Mouse (Mus musculus) stomach, postnatal 0 days (tissue): ENCODE measurements around the gene Kif1c. TPM values are rescaled to one million over a fixed set of nuclear protein-coding genes. Genes with fewer than 3 reads are reported as not detected.

Source experiments
- ATAC-seq: fragments of 200-750 bp; cut with Nextera tagmentation; 2 replicates; pipeline ENCODE4 v1.8.0; 2017; ENCODE audit not compliant: low FRiP score, low TSS enrichment
- DNase-seq: peaks from one replicate; pipeline ENCODE4 v3.0.0-alpha.2; 2016; ENCODE audit warnings: low spot score
- H3K27ac ChIP-seq: fragments of 300-500 bp; sonication (generic); replicated peaks from 2 replicates; pipeline ENCODE4 v1.5.1; 2014; ENCODE audit warnings: mild to moderate bottlenecking, control low read depth
- H3K27me3 ChIP-seq: fragments of 300-500 bp; sonication (generic); 2 replicates; pipeline ENCODE4 v1.6.1; 2014; ENCODE audit warnings: low read length; ENCODE audit not compliant: control insufficient read depth, insufficient read depth
- H3K36me3 ChIP-seq: fragments of 300-500 bp; sonication (generic); 2 replicates; pipeline ENCODE4 v1.6.1; 2014; ENCODE audit warnings: low read length, mixed read lengths; ENCODE audit not compliant: control insufficient read depth, insufficient read depth
- H3K4me1 ChIP-seq: fragments of 300-500 bp; sonication (generic); replicated peaks from 2 replicates; pipeline ENCODE4 v1.6.1; 2014; ENCODE audit warnings: antibody characterized with exemption; ENCODE audit not compliant: control insufficient read depth, insufficient read depth
- H3K4me2 ChIP-seq: fragments of 300-500 bp; sonication (generic); replicated peaks from 2 replicates; pipeline ENCODE4 v1.6.1; 2014; ENCODE audit warnings: low read depth, mild to moderate bottlenecking, control low read depth, moderate library complexity
- H3K4me3 ChIP-seq: fragments of 300-500 bp; sonication (generic); 2 replicates; pipeline ENCODE4 v1.5.1; 2014; ENCODE audit warnings: low read depth, low read length, control low read depth
- H3K9ac ChIP-seq: fragments of 300-500 bp; sonication (generic); 2 replicates; pipeline ENCODE4 v1.6.1; 2014; ENCODE audit warnings: mild to moderate bottlenecking, low read length, control low read depth, mixed read lengths
- H3K9me3 ChIP-seq: fragments of 300-500 bp; sonication (generic); 2 replicates; pipeline ENCODE4 v1.6.1; 2016; ENCODE audit warnings: low read length; ENCODE audit not compliant: control insufficient read depth
- CTCF ChIP-seq: IDR thresholded peaks from 2 replicates; pipeline ENCODE4 v1.5.1; 2016; ENCODE audit warnings: antibody characterized with exemption, low read depth, mild to moderate bottlenecking, moderate library complexity
- EP300 ChIP-seq: optimal IDR thresholded peaks from 2 replicates; pipeline ENCODE3; 2016; ENCODE audit warnings: antibody characterized with exemption
- WGBS: fragments of 180-500 bp; shearing (Covaris S2); extraction: QIAGEN DNeasy Blood & Tissue Kit; methylation state at CpG from one replicate; pipeline ENCODE4 v1.1.7; 2014; 5-methylcytosine and 5-hydroxymethylcytosine counted together
- polyA plus RNA-seq: library from polyadenylated mRNA; unstranded; fragments of >200 nt; fragmentation: Nextera tagmentation; extraction: Ambion mirVana; gene quantifications from 2 replicates; pipeline ENCODE4 v1.2.1, GENCODE M21; 2015

The Kif1c gene
- polyA plus RNA-seq, 1 experiment from 2014 or later = 4.7 TPM

DNA sequence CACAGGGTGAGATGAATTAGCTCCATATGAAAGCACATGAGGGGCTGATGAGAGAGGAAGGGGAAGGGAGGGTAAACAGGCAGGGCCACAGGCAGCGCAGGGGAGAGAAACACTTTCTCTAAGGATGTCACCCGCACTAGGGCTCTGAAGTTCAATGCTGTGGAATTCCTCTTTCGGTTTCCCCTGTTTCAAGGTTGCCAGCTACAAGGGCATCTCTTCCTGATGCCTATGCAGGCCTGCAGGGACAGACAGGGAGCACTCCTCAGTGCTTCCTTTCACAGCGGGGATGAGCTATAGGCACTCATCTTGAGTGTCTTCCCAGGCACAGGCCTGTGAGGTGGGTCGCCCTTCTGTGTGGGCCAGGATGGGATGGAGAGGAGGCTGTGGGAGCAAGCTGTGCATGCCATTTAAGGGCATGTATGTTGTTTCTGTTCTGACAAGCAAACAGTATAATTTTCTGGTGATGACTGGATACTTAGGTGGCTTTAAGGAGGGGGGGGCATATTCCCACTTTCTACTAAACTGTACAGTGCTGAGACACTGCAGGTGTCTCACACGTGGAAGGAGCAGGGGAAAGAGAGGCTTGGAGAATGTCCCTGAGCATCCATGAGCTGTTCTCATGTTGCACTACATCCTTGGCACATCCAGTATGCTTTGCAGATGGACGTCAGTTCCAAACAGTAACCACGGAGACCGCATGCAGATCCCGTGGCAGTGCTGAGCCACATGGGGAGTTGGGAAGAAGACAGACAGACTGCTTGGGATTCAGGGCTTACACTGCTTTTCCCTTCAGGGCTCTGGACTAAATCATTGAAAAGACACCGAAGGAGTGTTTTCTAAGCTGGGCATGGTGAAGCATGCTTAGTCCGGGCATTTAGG, 42.5 kb downstream of the Kif1c start:
- WGBS = 80% methylated on average over 12 of the region's 12 CpGs
- no peak overlapping the region for H3K9ac ChIP-seq
- no peaks in the 10 kb centered on the region for H3K27me3 ChIP-seq
- H3K36me3 ChIP-seq = no peaks in the 10 kb centered on the region
- H3K4me3 ChIP-seq = no peak overlapping the region
- H3K27ac ChIP-seq = no peak overlapping the region
- no peak overlapping the region for H3K4me2 ChIP-seq
- ATAC-seq (no peak), DNase-seq (no peak)
- H3K9me3 ChIP-seq = no peaks in the 10 kb centered on the region
- no peak for TF ChIP-seq CTCF
- no peak for TF ChIP-seq EP300
- H3K4me1 ChIP-seq = no peaks in the 10 kb centered on the region

- Histone ChIP-seq H3K9me3 (no peaks in the 10 kb centered on the region), H3K27me3 (no peaks in the 10 kb centered on the region), H3K36me3 (no peaks in the 10 kb centered on the region), H3K27ac (no peak overlapping the region), H3K4me1 (no peaks in the 10 kb centered on the region), H3K4me2 (no peak overlapping the region), H3K4me3 (no peak overlapping the region), H3K9ac (no peak overlapping the region)
- DNase-seq (no peak), ATAC-seq (no peak)
- TF ChIP-seq CTCF (no peak), EP300 (no peak)
- WGBS = 59% methylated on average over 7 of the region's 7 CpGs
These were observed 45.3 kb downstream of the Kif1c start for GRCm38 (mm10) chr11:70745636-70746035.

DNA sequence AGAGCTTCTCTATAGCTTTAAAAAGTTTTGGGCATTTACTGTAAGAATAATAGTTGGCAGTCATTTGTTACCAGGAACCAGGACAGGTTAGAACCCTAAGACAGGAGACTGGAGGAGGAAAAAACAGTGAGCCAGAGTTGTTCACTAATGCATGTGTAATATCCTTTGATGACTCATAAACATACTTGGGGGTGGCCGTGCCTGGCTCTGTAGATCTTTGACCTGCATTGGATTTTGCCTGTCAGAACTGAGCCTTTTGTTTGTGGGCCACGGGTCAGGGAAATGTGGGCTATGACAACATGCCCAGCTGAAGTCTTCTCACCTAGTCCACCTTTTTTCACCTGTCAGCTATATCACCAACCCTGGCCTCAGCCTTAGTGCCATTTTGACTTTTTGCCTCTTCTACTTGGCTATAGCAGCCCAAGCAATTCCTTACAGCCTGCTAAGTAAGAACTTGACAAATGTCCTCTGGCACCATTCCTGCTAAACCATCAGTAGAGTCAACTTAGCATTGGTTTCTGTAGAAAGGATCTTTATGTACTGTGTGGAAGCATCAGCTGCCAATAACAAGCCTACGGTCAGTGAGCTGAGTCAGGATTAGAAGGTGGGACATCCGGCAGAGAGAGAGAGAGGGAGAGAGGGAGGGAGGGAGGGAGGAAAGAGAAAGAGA, 47.7 kb downstream of the Kif1c start:
- Histone ChIP-seq H3K9me3 (no peaks in the 10 kb centered on the region), H3K4me2 (no peak overlapping the region)
- 46% methylated on average over 4 of the region's 4 CpGs for WGBS

DNA sequence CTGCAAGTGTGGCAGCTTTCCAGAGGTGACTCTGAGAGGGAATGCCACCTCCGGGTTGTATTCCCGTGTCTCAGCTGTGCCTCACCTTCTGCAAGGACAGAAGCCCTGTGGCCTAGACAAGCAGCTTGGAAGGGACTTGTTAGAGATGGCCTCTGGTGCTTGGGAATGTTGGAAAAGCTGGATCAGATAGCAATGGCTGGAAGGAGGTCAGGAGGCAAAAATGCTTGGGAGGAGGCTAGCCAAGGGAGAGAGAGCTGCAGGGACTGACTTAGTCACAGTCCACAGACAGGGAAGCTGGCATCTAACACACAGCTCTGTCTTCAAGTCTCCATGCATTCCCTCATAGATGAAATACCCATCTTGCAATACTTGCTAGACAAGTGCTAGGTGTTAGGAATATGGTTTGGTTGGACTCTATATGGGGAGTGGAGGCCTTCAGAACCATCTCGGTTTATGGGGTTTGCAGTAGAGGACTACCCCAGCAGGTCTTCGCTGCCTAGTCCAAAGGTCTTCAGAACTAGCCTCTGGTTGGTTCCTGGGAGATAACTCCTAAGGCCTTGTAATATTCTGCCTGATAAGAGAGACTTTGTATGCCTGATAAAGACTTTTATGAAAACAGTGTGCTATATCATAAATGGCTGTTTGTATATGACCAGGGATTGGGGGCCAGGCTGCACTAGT, 52.1 kb downstream of the Kif1c start:
- H3K36me3 ChIP-seq = no peaks in the 10 kb centered on the region
- no peaks in the 10 kb centered on the region for H3K9me3 ChIP-seq
- no peak overlapping the region for H3K9ac ChIP-seq
- H3K4me2 ChIP-seq = no peak overlapping the region
- ATAC-seq (no peak), DNase-seq (no peak)
- H3K27me3 ChIP-seq = no peaks in the 10 kb centered on the region
- H3K4me1 ChIP-seq = no peaks in the 10 kb centered on the region
- no peak overlapping the region for H3K4me3 ChIP-seq
- WGBS = 59% methylated on average over 4 of the region's 4 CpGs
- no peak overlapping the region; the same call in 1 of the 2 replicates for H3K27ac ChIP-seq
- TF ChIP-seq EP300 (no peak), CTCF (no peak)

More for the DNA sequence above, 47.7 kb downstream of the Kif1c start:
- ATAC-seq (peak; percentile 82), DNase-seq (peak; percentile 35)
- no peaks in the 10 kb centered on the region for H3K36me3 ChIP-seq
- H3K9ac ChIP-seq = no peak overlapping the region
- TF ChIP-seq CTCF (no peak), EP300 (no peak)
- H3K4me3 ChIP-seq = no peak overlapping the region
- H3K27ac ChIP-seq = 0 out of 2 replicates have a peak overlapping the region, but pooled peaks have one; percentile 14
- no peaks in the 10 kb centered on the region for H3K4me1 ChIP-seq
- H3K27me3 ChIP-seq = no peaks in the 10 kb centered on the region

- no peaks in the 10 kb centered on the region for H3K27me3 ChIP-seq
- no peak overlapping the region for H3K4me3 ChIP-seq
- H3K36me3 ChIP-seq = no peaks in the 10 kb centered on the region
- H3K9me3 ChIP-seq = no peaks in the 10 kb centered on the region
- H3K27ac ChIP-seq = no peak overlapping the region
- H3K4me1 ChIP-seq = no peaks in the 10 kb centered on the region
- TF ChIP-seq EP300 (no peak), CTCF (no peak)
- DNase-seq = no peak
- no peak overlapping the region for H3K9ac ChIP-seq
- H3K4me2 ChIP-seq = no peak overlapping the region
- WGBS = 87% methylated on average over 10 of the region's 10 CpGs
- no peak for ATAC-seq
These were observed 52.8 kb downstream of the Kif1c start for GRCm38 (mm10) chr11:70753146-70753545.
